Mouse (Mus musculus): ENCODE measurements at regions not wholly inside any gene's neighbourhood (a gene's known extent, or its start where the extent isn't known, plus 50 kb on each side); places are given as distances from the start of the nearest gene placed in this dataset.

DNA sequence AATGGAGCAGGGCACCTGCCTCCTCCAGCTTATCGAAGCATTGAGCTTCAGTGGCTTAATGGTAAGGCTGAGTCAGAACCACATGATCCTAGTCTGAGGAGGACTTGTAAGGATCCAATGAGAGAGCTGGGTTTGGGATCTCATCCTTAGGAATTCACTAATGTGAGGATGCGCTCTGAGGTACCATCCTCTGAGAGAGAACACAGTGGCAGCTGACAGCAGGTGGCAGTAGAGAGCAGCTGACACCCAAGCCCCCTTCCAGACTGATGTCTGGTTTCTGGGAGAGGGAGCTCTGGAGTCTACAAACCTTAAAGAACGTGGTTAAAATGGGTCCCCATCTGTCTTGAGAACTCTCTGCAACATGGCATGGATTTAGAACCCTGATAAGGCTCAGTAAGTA is 137.8 kb downstream of the B3glct start:
- 33% methylated on average over 3 of the region's 3 CpGs for WGBS
- no peaks in the 10 kb centered on the region; the same call in 1 of the 2 replicates for H3K4me1 ChIP-seq (ENCODE audit: control insufficient read depth, insufficient read depth, low read length)
- H3K36me3 ChIP-seq (ENCODE audit: control insufficient read depth, insufficient read depth, low read length) = no peaks in the 10 kb centered on the region
- no peak overlapping the region for H3K9ac ChIP-seq (replicated peaks; ENCODE audit: low read length)
- no peaks in the 10 kb centered on the region for H3K9me3 ChIP-seq (ENCODE audit: control insufficient read depth, low read length)
- no peak overlapping the region for H3K4me3 ChIP-seq (replicated peaks; ENCODE audit: low read depth, low read length)
- H3K27me3 ChIP-seq (ENCODE audit: control insufficient read depth, insufficient read depth, low read length) = no peaks in the 10 kb centered on the region
- no peak overlapping the region for H3K4me2 ChIP-seq (ENCODE audit: low read length)
- H3K27ac ChIP-seq (replicated peaks; ENCODE audit: low read depth, low read length) = no peak overlapping the region
- ATAC-seq (ENCODE audit: low FRiP score, low TSS enrichment) = no peak
- DNase-seq = peak; percentile 77

- DNase-seq (no peak), ATAC-seq (ENCODE audit: low FRiP score, low TSS enrichment) (no peak)
- no peaks in the 10 kb centered on the region for H3K4me1 ChIP-seq (ENCODE audit: control insufficient read depth, insufficient read depth, low read length)
- 55% methylated on average over 6 of the region's 6 CpGs for WGBS
- no peaks in the 10 kb centered on the region for H3K9me3 ChIP-seq (ENCODE audit: control insufficient read depth, low read length)
- H3K4me2 ChIP-seq (ENCODE audit: low read length) = no peak overlapping the region
- H3K9ac ChIP-seq (replicated peaks; ENCODE audit: low read length) = no peak overlapping the region
- no peak overlapping the region for H3K27ac ChIP-seq (replicated peaks; ENCODE audit: low read depth, low read length)
- no peaks in the 10 kb centered on the region for H3K36me3 ChIP-seq (ENCODE audit: control insufficient read depth, insufficient read depth, low read length)
- H3K27me3 ChIP-seq (ENCODE audit: control insufficient read depth, insufficient read depth, low read length) = no peaks in the 10 kb centered on the region
- no peak overlapping the region for H3K4me3 ChIP-seq (replicated peaks; ENCODE audit: low read depth, low read length)
These were observed 140.8 kb downstream of the B3glct start for GRCm38 (mm10) chr5:149818812-149819211.

DNA sequence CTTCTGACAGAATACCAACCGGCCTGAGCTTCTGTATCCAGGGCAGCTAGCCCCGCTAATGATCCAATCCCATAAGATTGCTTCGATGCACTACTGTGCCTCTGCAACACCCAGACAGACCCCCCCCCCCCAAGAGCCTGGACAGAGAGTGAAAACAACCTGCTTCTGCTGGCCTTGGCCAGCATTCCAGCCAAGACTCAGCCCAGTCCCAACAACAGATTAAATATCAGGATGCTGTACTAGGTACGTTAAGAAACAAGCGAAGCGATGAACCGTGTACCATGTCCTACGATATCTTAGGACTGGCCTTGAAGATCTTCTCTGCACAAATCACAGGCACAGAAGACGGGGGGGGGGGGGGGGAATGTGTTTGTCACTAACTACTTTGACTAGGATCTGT is 145.8 kb downstream of the B3glct start:
- Histone ChIP-seq H3K27ac (replicated peaks; ENCODE audit: low read depth, low read length) (no peak overlapping the region), H3K4me2 (ENCODE audit: low read length) (no peak overlapping the region), H3K9ac (replicated peaks; ENCODE audit: low read length) (no peak overlapping the region), H3K4me3 (replicated peaks; ENCODE audit: low read depth, low read length) (no peak overlapping the region), H3K9me3 (ENCODE audit: control insufficient read depth, low read length) (no peaks in the 10 kb centered on the region), H3K4me1 (ENCODE audit: control insufficient read depth, insufficient read depth, low read length) (no peaks in the 10 kb centered on the region), H3K27me3 (ENCODE audit: control insufficient read depth, insufficient read depth, low read length) (no peaks in the 10 kb centered on the region), H3K36me3 (ENCODE audit: control insufficient read depth, insufficient read depth, low read length) (no peaks in the 10 kb centered on the region)
- DNase-seq = no peak
- ATAC-seq (ENCODE audit: low FRiP score, low TSS enrichment) = no peak
- 68% methylated on average over 9 of the region's 9 CpGs for WGBS

GRCm38 (mm10) chr5:149827599-149827998 is 149.6 kb downstream of the B3glct start:
- peaks cover 4% of the 10 kb centered on the region; the same call in 1 of the 2 replicates for H3K4me1 ChIP-seq (ENCODE audit: control insufficient read depth, insufficient read depth, low read length)
- H3K4me2 ChIP-seq (ENCODE audit: low read length) = no peak overlapping the region
- DNase-seq (no peak), ATAC-seq (ENCODE audit: low FRiP score, low TSS enrichment) (no peak)
- WGBS = 57% methylated on average over 3 of the region's 3 CpGs
- H3K9ac ChIP-seq (replicated peaks; ENCODE audit: low read length) = no peak overlapping the region
- H3K27ac ChIP-seq (replicated peaks; ENCODE audit: low read depth, low read length) = no peak overlapping the region
- no peaks in the 10 kb centered on the region for H3K27me3 ChIP-seq (ENCODE audit: control insufficient read depth, insufficient read depth, low read length)
- no peak overlapping the region for H3K4me3 ChIP-seq (replicated peaks; ENCODE audit: low read depth, low read length)
- no peaks in the 10 kb centered on the region for H3K36me3 ChIP-seq (ENCODE audit: control insufficient read depth, insufficient read depth, low read length)
- no peaks in the 10 kb centered on the region for H3K9me3 ChIP-seq (ENCODE audit: control insufficient read depth, low read length)

DNA sequence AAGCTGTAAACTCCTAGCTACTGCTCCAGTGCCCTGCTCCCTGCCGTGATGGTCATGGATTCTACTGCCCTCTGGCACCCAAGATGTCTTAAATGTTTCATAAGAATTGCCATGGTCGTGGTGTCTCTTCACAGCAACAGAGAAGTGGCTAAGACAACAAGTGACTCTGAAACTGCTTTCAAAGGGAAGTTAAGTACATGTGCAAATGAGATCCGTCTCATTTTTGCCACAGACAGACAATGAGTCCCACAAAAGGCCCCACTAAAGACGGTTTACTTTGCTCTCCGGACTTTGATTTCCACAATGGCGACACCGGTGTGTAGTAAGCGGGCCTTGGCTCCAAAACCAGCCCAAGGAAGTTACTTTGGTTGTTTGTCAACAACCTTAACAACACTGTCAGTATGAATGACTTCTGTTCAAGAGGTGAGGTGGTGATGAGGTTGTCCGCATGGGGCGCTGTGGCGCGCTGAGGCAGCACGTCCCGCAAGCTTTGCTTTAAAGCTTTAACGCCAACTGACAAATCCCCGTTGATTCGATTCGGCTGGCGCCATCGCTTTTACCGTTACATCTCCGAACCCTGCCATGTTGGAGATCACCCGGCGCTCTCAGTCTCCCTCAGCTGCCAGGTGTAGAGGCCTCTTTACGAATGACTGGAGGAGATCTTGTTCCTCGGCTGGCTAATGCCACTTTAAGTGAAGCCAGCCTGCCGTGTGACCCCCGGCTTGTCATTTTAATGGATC is 153.3 kb downstream of the B3glct start:
- Histone ChIP-seq H3K27ac (replicated peaks; ENCODE audit: low read depth, low read length) (peak overlapping the region; percentile 63; the same call in 1 of the 2 replicates), H3K9me3 (ENCODE audit: control insufficient read depth, low read length) (no peaks in the 10 kb centered on the region), H3K4me3 (replicated peaks; ENCODE audit: low read depth, low read length) (peak overlapping the region; percentile 38), H3K4me1 (ENCODE audit: control insufficient read depth, insufficient read depth, low read length) (peaks cover 4% of the 10 kb centered on the region; the same call in 1 of the 2 replicates), H3K27me3 (ENCODE audit: control insufficient read depth, insufficient read depth, low read length) (no peaks in the 10 kb centered on the region), H3K9ac (replicated peaks; ENCODE audit: low read length) (peak overlapping the region; percentile 67), H3K4me2 (ENCODE audit: low read length) (peak overlapping the region; percentile 60), H3K36me3 (ENCODE audit: control insufficient read depth, insufficient read depth, low read length) (no peaks in the 10 kb centered on the region)
- WGBS = 3% methylated on average over 28 of the region's 28 CpGs
- ATAC-seq (ENCODE audit: low FRiP score, low TSS enrichment) (no peak; the same call in 1 of the 2 replicates), DNase-seq (peak; percentile 92)

DNA sequence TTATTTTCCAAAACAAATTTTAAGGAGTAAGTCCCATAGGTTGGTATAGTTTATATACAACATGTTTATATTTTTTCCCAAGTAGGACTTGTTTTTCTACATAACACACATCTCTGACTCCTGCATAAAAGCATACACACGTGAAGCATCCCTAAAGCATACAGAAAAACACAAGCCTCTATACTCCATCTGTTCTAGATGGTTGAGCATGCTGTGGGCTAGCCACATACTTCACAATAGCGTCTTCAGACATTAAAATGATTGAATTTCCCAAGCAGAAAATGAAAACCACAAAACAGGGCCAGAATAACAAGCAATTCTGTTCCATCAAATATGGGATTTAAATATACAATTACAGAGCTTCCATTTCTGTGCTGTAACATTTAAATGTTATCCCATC is 159.3 kb downstream of the B3glct start:
- Histone ChIP-seq H3K27ac (replicated peaks; ENCODE audit: low read depth, low read length) (no peak overlapping the region), H3K4me2 (ENCODE audit: low read length) (no peak overlapping the region), H3K4me3 (replicated peaks; ENCODE audit: low read depth, low read length) (no peak overlapping the region), H3K4me1 (ENCODE audit: control insufficient read depth, insufficient read depth, low read length) (no peaks in the 10 kb centered on the region), H3K27me3 (ENCODE audit: control insufficient read depth, insufficient read depth, low read length) (no peaks in the 10 kb centered on the region), H3K9me3 (ENCODE audit: control insufficient read depth, low read length) (no peaks in the 10 kb centered on the region), H3K9ac (replicated peaks; ENCODE audit: low read length) (no peak overlapping the region), H3K36me3 (ENCODE audit: control insufficient read depth, insufficient read depth, low read length) (no peaks in the 10 kb centered on the region)
- DNase-seq (no peak), ATAC-seq (ENCODE audit: low FRiP score, low TSS enrichment) (no peak)
- 64% methylated on average over 2 of the region's 2 CpGs for WGBS

GRCm38 (mm10) chr5:149842491-149842890 is 164.5 kb downstream of the B3glct start:
- no peaks in the 10 kb centered on the region for H3K27me3 ChIP-seq (ENCODE audit: control insufficient read depth, insufficient read depth, low read length)
- 57% methylated on average over 6 of the region's 6 CpGs for WGBS
- H3K4me3 ChIP-seq (replicated peaks; ENCODE audit: low read depth, low read length) = no peak overlapping the region
- DNase-seq (peak; percentile 54), ATAC-seq (ENCODE audit: low FRiP score, low TSS enrichment) (no peak)
- no peak overlapping the region for H3K4me2 ChIP-seq (ENCODE audit: low read length)
- H3K9ac ChIP-seq (replicated peaks; ENCODE audit: low read length) = no peak overlapping the region
- no peak overlapping the region for H3K27ac ChIP-seq (replicated peaks; ENCODE audit: low read depth, low read length)
- H3K36me3 ChIP-seq (ENCODE audit: control insufficient read depth, insufficient read depth, low read length) = no peaks in the 10 kb centered on the region
- no peaks in the 10 kb centered on the region for H3K9me3 ChIP-seq (ENCODE audit: control insufficient read depth, low read length)
- no peaks in the 10 kb centered on the region; the same call in 1 of the 2 replicates for H3K4me1 ChIP-seq (ENCODE audit: control insufficient read depth, insufficient read depth, low read length)

- no peak overlapping the region for H3K4me3 ChIP-seq (replicated peaks; ENCODE audit: low read depth, low read length)
- H3K9me3 ChIP-seq (ENCODE audit: control insufficient read depth, low read length) = no peaks in the 10 kb centered on the region
- H3K4me2 ChIP-seq (ENCODE audit: low read length) = no peak overlapping the region
- no peak overlapping the region for H3K9ac ChIP-seq (replicated peaks; ENCODE audit: low read length)
- WGBS = 41% methylated on average over 7 of the region's 7 CpGs
- no peaks in the 10 kb centered on the region for H3K36me3 ChIP-seq (ENCODE audit: control insufficient read depth, insufficient read depth, low read length)
- no peaks in the 10 kb centered on the region for H3K27me3 ChIP-seq (ENCODE audit: control insufficient read depth, insufficient read depth, low read length)
- no peaks in the 10 kb centered on the region; the same call in 1 of the 2 replicates for H3K4me1 ChIP-seq (ENCODE audit: control insufficient read depth, insufficient read depth, low read length)
- no peak overlapping the region for H3K27ac ChIP-seq (replicated peaks; ENCODE audit: low read depth, low read length)
- ATAC-seq (ENCODE audit: low FRiP score, low TSS enrichment) (no peak), DNase-seq (no peak)
These were observed 165.3 kb downstream of the B3glct start for GRCm38 (mm10) chr5:149843310-149843709.

DNA sequence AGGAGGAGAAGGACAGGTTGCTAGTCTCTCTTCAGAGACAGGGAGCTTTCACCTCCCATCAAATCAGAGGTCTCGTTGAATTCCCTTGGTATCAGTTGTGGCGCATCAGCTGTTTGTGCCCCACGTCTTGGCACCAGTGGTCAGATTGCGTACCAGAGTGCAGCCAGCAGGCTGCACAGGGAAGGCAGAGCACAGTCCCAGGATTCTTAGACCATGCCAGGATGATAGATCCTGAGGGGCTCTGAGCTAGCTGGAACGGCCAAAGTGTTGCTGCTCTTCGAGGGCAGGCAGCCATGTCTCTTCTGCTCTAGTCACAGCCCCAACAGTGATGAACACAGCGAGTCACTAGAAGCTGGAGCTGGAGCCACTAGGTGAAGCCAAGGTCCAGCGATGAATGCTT is 167.2 kb downstream of the B3glct start:
- Histone ChIP-seq H3K9ac (replicated peaks; ENCODE audit: low read length) (no peak overlapping the region), H3K4me1 (ENCODE audit: control insufficient read depth, insufficient read depth, low read length) (no peaks in the 10 kb centered on the region; the same call in 1 of the 2 replicates), H3K9me3 (ENCODE audit: control insufficient read depth, low read length) (no peaks in the 10 kb centered on the region), H3K36me3 (ENCODE audit: control insufficient read depth, insufficient read depth, low read length) (no peaks in the 10 kb centered on the region), H3K4me2 (ENCODE audit: low read length) (no peak overlapping the region), H3K27me3 (ENCODE audit: control insufficient read depth, insufficient read depth, low read length) (no peaks in the 10 kb centered on the region), H3K27ac (replicated peaks; ENCODE audit: low read depth, low read length) (no peak overlapping the region), H3K4me3 (replicated peaks; ENCODE audit: low read depth, low read length) (no peak overlapping the region)
- WGBS = 75% methylated on average over 8 of the region's 8 CpGs
- DNase-seq (no peak), ATAC-seq (ENCODE audit: low FRiP score, low TSS enrichment) (no peak)

Data from midbrain, embryonic 14.5 days (tissue).